ENCODE assay signal across 8 mouse cellular contexts in the genomic region with DNA sequence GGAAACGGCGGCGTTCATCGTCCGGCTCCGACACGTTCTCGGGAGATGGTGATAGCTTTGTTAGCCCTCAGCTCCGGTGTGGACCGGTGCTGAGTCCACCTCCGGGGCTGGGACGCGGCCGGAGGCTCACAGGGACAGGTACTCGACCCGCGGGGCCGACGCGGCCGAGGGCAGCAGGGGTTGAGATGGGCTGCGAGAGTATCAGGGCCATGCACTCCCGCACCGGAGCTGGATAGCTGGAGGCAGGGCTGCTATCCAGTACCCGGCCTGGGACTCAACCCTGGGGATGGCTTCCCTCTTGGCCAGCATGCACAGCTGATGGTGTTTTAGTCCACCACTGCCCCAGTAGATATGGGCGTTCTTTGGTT. TPM values are rescaled to one million over a fixed set of nuclear protein-coding genes. Genes with fewer than 3 reads are reported as not detected.
DNase-seq lines count a peak whose midpoint lies in the region; ATAC-seq and TF ChIP-seq lines count a peak whose summit lies in the region.

No protein-coding gene starts in this region.

- no peak for TF ChIP-seq POLR2A in CH12.LX (IDR thresholded peaks at IDR 0.05; ENCODE audit: low read depth, low read length)

- TF ChIP-seq RAD21 in CH12.LX (IDR thresholded peaks at IDR 0.05; ENCODE audit: low read depth, low read length), result no peak

- no peaks in the 10 kb centered on the region for H3K9me3 ChIP-seq in CH12.LX (replicated peaks; ENCODE audit: low read length)
- H3K9me3 ChIP-seq in forebrain, embryonic 13.5 days (replicated peaks), result no peaks in the 10 kb centered on the region
- no peaks in the 10 kb centered on the region for H3K9me3 ChIP-seq in liver, embryonic 16.5 days (replicated peaks; ENCODE audit: control insufficient read depth, low read length)

- intact Hi-C loops in gastrocnemius, postnatal 14 days (cut with DNase I; ENCODE audit: low total_unique reads), result loop anchor here (10.0 kb wide), 1 partner anchor 537 kb away; no protein-coding TSS in a partner anchor

- H3K9ac ChIP-seq in CH12.LX (ENCODE audit: insufficient read depth, low read depth), result peak overlapping the region; percentile 64
- H3K9ac ChIP-seq in forebrain, embryonic 13.5 days, result peak overlapping the region; percentile 79
- H3K9ac ChIP-seq in liver, embryonic 16.5 days (ENCODE audit: low read depth, low read length), result peak overlapping the region; percentile 90

- peaks cover 20% of the 10 kb centered on the region for H3K79me2 ChIP-seq in CH12.LX (replicated peaks; ENCODE audit: control insufficient read depth, extremely low read depth, insufficient read depth, poor library complexity, severe bottlenecking)

- peak overlapping the region; percentile 61 to 85 (median 70) for H3K4me3 ChIP-seq in CH12.LX (replicated peaks in 1 of 3; ENCODE audit: low read depth in 2 of 3, low read length in 2 of 3, poor library complexity in 1 of 3)
- H3K4me3 ChIP-seq in forebrain, embryonic 13.5 days, result peak overlapping the region; percentile 93
- H3K4me3 ChIP-seq in liver, embryonic 16.5 days (ENCODE audit: low read depth, low read length), result peak overlapping the region; percentile 96

- no peak for TF ChIP-seq EP300 in CH12.LX (IDR thresholded peaks at IDR 0.05; ENCODE audit: low read length)

- TF ChIP-seq CTCF in CH12.LX (conservative IDR thresholded peaks at IDR 0.05 in 1 of 2, IDR thresholded peaks at IDR 0.05 in 1 of 2; ENCODE audit: low read depth in 2 of 2, low read length in 2 of 2), result no peak

- WGBS in forebrain, embryonic 13.5 days, result 1% methylated on average over 26 of the region's 26 CpGs
- under 1% methylated on average over 26 of the region's 26 CpGs for WGBS in liver, embryonic 16.5 days (ENCODE audit: insufficient replicate concordance)

- peak overlapping the region; percentile 83 for H3K4me2 ChIP-seq in CH12.LX (ENCODE audit: insufficient read depth, low read depth, poor library complexity, severe bottlenecking)
- peak overlapping the region; percentile 93 for H3K4me2 ChIP-seq in forebrain, embryonic 13.5 days
- H3K4me2 ChIP-seq in liver, embryonic 16.5 days (ENCODE audit: low read depth, low read length), result peak overlapping the region; percentile 76

- H3K4me1 ChIP-seq in CH12.LX (ENCODE audit: control insufficient read depth in 1 of 2, insufficient read depth in 2 of 2), result peaks cover 4 to 49% of the 10 kb centered on the region in 2 experiments; a peak in 3 of 4 replicates
- H3K4me1 ChIP-seq in forebrain, embryonic 13.5 days, result peaks cover 22% of the 10 kb centered on the region
- H3K4me1 ChIP-seq in liver, embryonic 16.5 days (ENCODE audit: control insufficient read depth, low read depth, low read length), result peaks cover 10% of the 10 kb centered on the region

- in situ Hi-C loops in CH12.LX (cut with MboI; ENCODE audit: low pct_ligation_motif_present, low pct_unique_long_range_greater_than_20kb, low sequenced_read_pairs), result loop anchor here (5.0 kb wide), 1 partner anchor 285 kb away; no protein-coding TSS in a partner anchor

- ATAC-seq in forebrain, embryonic 13.5 days, result peak; percentile 72
- peak; percentile 57 for ATAC-seq in liver, embryonic 16.5 days (ENCODE audit: low read depth)
- ATAC-seq in inflammation-experienced regulatory T-cells, adult 6 months, result no peak

- dilution Hi-C loops in CH12.LX (cut with MboI; ENCODE audit: extremely low pct_ligation_motif_present, extremely low pct_unique_long_range_greater_than_20kb, low sequenced_read_pairs), result no loop called here

- H3K36me3 ChIP-seq in CH12.LX (replicated peaks in 1 of 2; ENCODE audit: control insufficient read depth in 1 of 2, insufficient read depth in 1 of 2, low read length in 1 of 2), result peaks cover 6 to 31% of the 10 kb centered on the region in 2 experiments
- peaks cover 3% of the 10 kb centered on the region; the same call in 1 of the 2 replicates for H3K36me3 ChIP-seq in forebrain, embryonic 13.5 days (ENCODE audit: poor library complexity, severe bottlenecking)
- H3K36me3 ChIP-seq in liver, embryonic 16.5 days (ENCODE audit: control insufficient read depth, insufficient read depth), result no peaks in the 10 kb centered on the region; the same call in 1 of the 2 replicates

- peak; percentile 13 for DNase-seq in gastrocnemius, postnatal 10 days
- DNase-seq in gastrocnemius, postnatal 14 days, result no peak
- no peak for DNase-seq in CH12.LX (ENCODE audit: extremely low read depth)
- no peak for DNase-seq in cerebellum, adult 8-10 months
- DNase-seq in thymus, postnatal 14 days, result no peak

- H3K27me3 ChIP-seq in CH12.LX (replicated peaks), result no peaks in the 10 kb centered on the region
- H3K27me3 ChIP-seq in forebrain, embryonic 13.5 days, result no peaks in the 10 kb centered on the region
- no peaks in the 10 kb centered on the region for H3K27me3 ChIP-seq in liver, embryonic 16.5 days (ENCODE audit: control insufficient read depth, insufficient read depth, low read depth, low read length)

- no peak overlapping the region for H3K27ac ChIP-seq in CH12.LX (ENCODE audit: insufficient read depth, low read depth)
- H3K27ac ChIP-seq in forebrain, embryonic 13.5 days, result no peak overlapping the region
- peak overlapping the region; percentile 53 for H3K27ac ChIP-seq in liver, embryonic 16.5 days (ENCODE audit: low read length)

TF ChIP-seq in CH12.LX, 34 proteins besides CTCF, POLR2A, EP300 and RAD21:
- TF ChIP-seq CHD1 (IDR thresholded peaks at IDR 0.05; ENCODE audit: low read depth, low read length) (no peak), UBTF (IDR thresholded peaks at IDR 0.05; ENCODE audit: low read depth, low read length) (peak; percentile 39; the same call in 1 of the 2 replicates), SIN3A (IDR thresholded peaks at IDR 0.05; ENCODE audit: low read length) (0 out of 2 replicates have a peak, but pooled peaks have one; percentile 28), RCOR1 (conservative IDR thresholded peaks at IDR 0.05; ENCODE audit: low read depth, low read length) (0 out of 2 replicates have a peak, but pooled peaks have one; percentile 5), MAX (IDR thresholded peaks at IDR 0.05; ENCODE audit: low read length) (no peak; the same call in 1 of the 2 replicates), PAX5 (IDR thresholded peaks at IDR 0.05; ENCODE audit: low read length) (no peak)

RNA-seq across cellular contexts. Expression of gene Polq, which starts 0.3 kb away (rescaled TPM):
- total RNA-seq in gastrocnemius, postnatal 10 days (2021), result 1 to 10 TPM; 1.1 to 1.8 TPM
- under 1 TPM; 0.39 to 0.44 TPM for total RNA-seq in gastrocnemius, postnatal 14 days (2021)
- total RNA-seq in CH12.LX (2012; rRNA removed) (19.1 and 21.8 TPM in 2 replicates), CH12.LX (2014; rRNA removed) (27.0 and 29.3 TPM in 2 replicates)
- polyA plus RNA-seq in CH12.LX (2012; ENCODE audit: insufficient read length, low read depth), result 23.2 and 23.6 TPM in 2 replicates
- 9.2 and 9.5 TPM in 2 replicates for polyA plus RNA-seq in forebrain, embryonic 13.5 days (2015; fragmentation: Nextera tagmentation; extraction: Ambion mirVana)
- 7.6 and 7.9 TPM in 2 replicates for polyA plus RNA-seq in liver, embryonic 16.5 days (2015; fragmentation: Nextera tagmentation; extraction: Ambion mirVana)
- polyA plus RNA-seq in inflammation-experienced regulatory T-cells, adult 6 months (2017; shearing (Covaris generic)), result 1 to 10 TPM; 2.6 to 6.8 (median 3.4) TPM

RNA-seq across cellular contexts. Expression of gene Fbxo40, which starts 21.6 kb away (rescaled TPM):
- total RNA-seq in gastrocnemius, postnatal 10 days (2021), result 10 to 100 TPM; 29.5 to 64.0 TPM
- 100 to 1,000 TPM; 128 to 166 TPM for total RNA-seq in gastrocnemius, postnatal 14 days (2021)
- 0.88 and 1.5 TPM in 2 replicates for total RNA-seq in CH12.LX (2012; rRNA removed)
- total RNA-seq in CH12.LX (2014; rRNA removed), result 1.0 and 2.2 TPM in 2 replicates
- 3.0 and 3.7 TPM in 2 replicates for polyA plus RNA-seq in CH12.LX (2012; ENCODE audit: insufficient read length, low read depth)
- polyA plus RNA-seq in forebrain, embryonic 13.5 days (2015; fragmentation: Nextera tagmentation; extraction: Ambion mirVana), result 0.05 and 0.13 TPM in 2 replicates
- polyA plus RNA-seq in liver, embryonic 16.5 days (2015; fragmentation: Nextera tagmentation; extraction: Ambion mirVana), result 0.06 and 0.08 TPM in 2 replicates
- under 1 TPM; 0.40 to 0.55 (median 0.45) TPM for polyA plus RNA-seq in inflammation-experienced regulatory T-cells, adult 6 months (2017; shearing (Covaris generic))
